Mouse (Mus musculus): Measurements from ENCODE around the gene Rsph14.

DNA sequence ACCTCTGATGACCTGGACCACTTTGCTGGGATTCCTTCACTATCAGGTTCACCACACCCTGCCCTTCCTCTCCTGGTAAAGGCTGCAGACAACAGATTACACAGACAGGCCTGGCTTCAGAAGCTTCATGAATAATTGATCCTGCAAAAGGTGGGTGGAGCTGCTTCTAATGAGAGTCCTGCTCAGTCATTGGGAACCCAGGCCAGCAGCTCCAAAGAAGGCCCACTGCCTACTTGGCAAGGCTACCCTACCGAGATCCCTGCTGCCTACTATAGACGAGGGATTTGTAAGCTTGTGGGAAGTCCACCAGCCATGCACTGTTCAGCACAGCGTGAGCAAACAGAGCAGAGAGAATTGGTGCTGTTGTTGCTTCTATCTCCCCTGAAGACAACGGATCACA lies 23.9 kb upstream of the Rsph14 start:
- no peak for TF ChIP-seq HCFC1 (IDR thresholded peaks at IDR 0.05; ENCODE audit: low read depth, low read length)
- no peak for TF ChIP-seq TCF12 (IDR thresholded peaks at IDR 0.05; ENCODE audit: low read depth, low read length)
- TF ChIP-seq BHLHE40 (IDR thresholded peaks at IDR 0.05; ENCODE audit: borderline replicate concordance, low read depth, low read length), result no peak
- TF ChIP-seq NRF1 (IDR thresholded peaks at IDR 0.05; ENCODE audit: insufficient read depth, low read depth, low read length, poor library complexity, severe bottlenecking), result no peak
- no peak for TF ChIP-seq CTCF (IDR thresholded peaks at IDR 0.05 in 2 of 3, conservative IDR thresholded peaks at IDR 0.05 in 1 of 3; ENCODE audit: control insufficient read depth in 1 of 3, insufficient read depth in 1 of 3, low read depth in 2 of 3, low read length in 3 of 3, poor library complexity in 1 of 3, severe bottlenecking in 1 of 3)
- TF ChIP-seq POLR2A (IDR thresholded peaks at IDR 0.05; ENCODE audit: control insufficient read depth in 1 of 2, insufficient read depth in 1 of 2, low read depth in 1 of 2, low read length in 2 of 2, poor library complexity in 1 of 2), result no peak
- TF ChIP-seq E2F4 (IDR thresholded peaks at IDR 0.05; ENCODE audit: borderline replicate concordance, low read depth, low read length), result no peak
- TF ChIP-seq MYC (IDR thresholded peaks at IDR 0.05; ENCODE audit: low read depth, low read length), result no peak
- TF ChIP-seq EP300 (IDR thresholded peaks at IDR 0.05; ENCODE audit: low read depth in 1 of 2, low read length in 2 of 2), result no peak
- TF ChIP-seq CHD1 (IDR thresholded peaks at IDR 0.05; ENCODE audit: low read depth, low read length), result no peak
